Mouse (Mus musculus): ENCODE data around the gene Kcnip2.
"Not testable (repeated sequence)": the region's sequence is repeated elsewhere in the genome, so short reads cannot be mapped to it uniquely, and the experiment has no call there.

Gene Kcnip2

GRCm38 (mm10) chr19:45812115-45812514 is 3.7 kb downstream of the Kcnip2 start:
- peak; percentile 73 to 88 for DNase-seq (ENCODE audit: inconsistent age in 2 of 2, low spot score in 1 of 2)

DNA sequence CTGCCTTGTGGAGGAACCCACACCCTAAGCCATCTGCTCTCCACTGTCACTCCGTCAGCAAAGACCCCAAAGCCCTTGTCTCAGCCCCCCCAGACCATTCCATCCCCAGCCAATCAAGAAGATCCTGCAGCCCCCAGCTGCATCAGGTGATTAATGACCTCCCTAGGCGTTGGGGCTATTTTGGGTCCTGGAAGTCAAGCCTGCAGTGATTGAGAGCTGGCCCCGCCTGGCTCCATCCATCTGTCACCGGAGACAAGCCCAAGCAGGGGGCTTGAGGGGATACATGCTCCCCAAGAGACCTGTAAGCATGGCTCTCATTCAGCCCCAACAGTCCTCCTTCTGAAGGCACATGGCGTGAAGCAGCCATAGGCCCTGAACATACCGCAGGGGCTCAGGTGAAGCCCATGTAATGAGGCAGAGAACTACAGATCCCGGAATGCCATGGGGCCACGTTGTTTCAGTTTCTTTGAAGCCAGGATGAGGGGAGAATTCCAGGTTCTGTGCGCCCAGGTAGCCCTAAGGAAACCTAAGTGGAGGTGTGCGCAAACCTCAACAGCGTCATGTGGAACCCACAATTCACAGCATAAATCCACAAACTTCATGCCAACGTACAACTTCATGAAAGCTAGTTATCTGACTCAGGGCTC is 4.7 kb downstream of the Kcnip2 start:
- no peak for DNase-seq (ENCODE audit: inconsistent age in 2 of 2, low spot score in 1 of 2)

- no peak for DNase-seq (ENCODE audit: inconsistent age in 2 of 2, low spot score in 1 of 2)
These were observed 8.1 kb downstream of the Kcnip2 start for GRCm38 (mm10) chr19:45807732-45808131.

- DNase-seq (ENCODE audit: inconsistent age in 2 of 2, low spot score in 1 of 2) = not testable (repeated sequence)
These were observed 10.0 kb downstream of the Kcnip2 start for GRCm38 (mm10) chr19:45805817-45806216.

- DNase-seq (ENCODE audit: inconsistent age in 2 of 2, low spot score in 1 of 2) = peak in 1 of 2 experiments; percentile 63
These were observed 11.1 kb downstream of the Kcnip2 start for GRCm38 (mm10) chr19:45804593-45805368.

- no peak for DNase-seq (ENCODE audit: inconsistent age in 2 of 2, low spot score in 1 of 2)
These were observed 12.5 kb downstream of the Kcnip2 start for GRCm38 (mm10) chr19:45803408-45803807.

DNA sequence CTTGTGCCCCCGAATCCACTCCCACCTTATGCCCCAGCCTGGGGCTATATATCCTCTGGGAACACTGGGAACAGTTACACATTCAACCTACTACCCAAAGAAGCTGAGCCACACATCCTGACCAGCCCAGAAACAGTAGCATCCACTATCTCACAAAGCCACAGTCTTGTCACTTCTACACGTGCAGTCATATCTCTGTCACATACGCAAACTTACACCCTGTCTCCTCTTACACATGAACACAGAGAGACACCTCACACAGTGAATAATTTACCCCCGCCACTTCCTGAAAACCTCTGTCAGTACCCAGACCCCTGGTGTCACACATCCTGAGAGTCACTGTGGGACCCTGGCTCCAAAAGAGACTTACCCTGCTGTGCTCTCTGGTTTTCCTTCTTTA is 13.2 kb downstream of the Kcnip2 start:
- no peak for DNase-seq (ENCODE audit: inconsistent age in 2 of 2, low spot score in 1 of 2)

DNA sequence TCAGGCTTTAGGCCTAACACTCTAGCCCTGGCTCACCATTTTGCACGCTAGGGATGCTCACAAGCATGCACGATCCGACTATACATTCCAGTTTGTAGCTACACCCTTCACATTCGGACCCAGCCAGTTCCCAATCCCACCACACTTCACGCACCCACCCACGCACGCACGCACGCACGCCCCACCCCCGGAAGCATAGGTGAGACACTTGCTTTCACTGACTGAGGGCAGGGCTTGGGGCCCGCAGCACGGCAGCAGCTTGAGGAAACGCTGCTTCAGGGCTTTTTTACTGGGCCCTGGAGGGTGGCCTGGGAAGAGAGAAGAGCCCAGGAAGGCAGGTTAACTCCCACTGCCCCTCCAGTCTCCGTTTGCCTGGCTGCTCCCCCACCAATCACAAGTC is 19.0 kb downstream of the Kcnip2 start:
- DNase-seq (ENCODE audit: inconsistent age in 2 of 2, low spot score in 1 of 2) = no peak

GRCm38 (mm10) chr19:45796061-45796556 is 19.8 kb downstream of the Kcnip2 start:
- no peak for DNase-seq (ENCODE audit: inconsistent age in 2 of 2, low spot score in 1 of 2)

GRCm38 (mm10) chr19:45795406-45795944 is 20.4 kb downstream of the Kcnip2 start:
- no peak for DNase-seq (ENCODE audit: inconsistent age in 2 of 2, low spot score in 1 of 2)

- DNase-seq (ENCODE audit: inconsistent age in 2 of 2, low spot score in 1 of 2) = no peak
These were observed 21.1 kb downstream of the Kcnip2 start for GRCm38 (mm10) chr19:45794718-45795117.

- DNase-seq (ENCODE audit: inconsistent age in 2 of 2, low spot score in 1 of 2) = no peak
These were observed 23.5 kb downstream of the Kcnip2 start for GRCm38 (mm10) chr19:45792404-45792803.

DNA sequence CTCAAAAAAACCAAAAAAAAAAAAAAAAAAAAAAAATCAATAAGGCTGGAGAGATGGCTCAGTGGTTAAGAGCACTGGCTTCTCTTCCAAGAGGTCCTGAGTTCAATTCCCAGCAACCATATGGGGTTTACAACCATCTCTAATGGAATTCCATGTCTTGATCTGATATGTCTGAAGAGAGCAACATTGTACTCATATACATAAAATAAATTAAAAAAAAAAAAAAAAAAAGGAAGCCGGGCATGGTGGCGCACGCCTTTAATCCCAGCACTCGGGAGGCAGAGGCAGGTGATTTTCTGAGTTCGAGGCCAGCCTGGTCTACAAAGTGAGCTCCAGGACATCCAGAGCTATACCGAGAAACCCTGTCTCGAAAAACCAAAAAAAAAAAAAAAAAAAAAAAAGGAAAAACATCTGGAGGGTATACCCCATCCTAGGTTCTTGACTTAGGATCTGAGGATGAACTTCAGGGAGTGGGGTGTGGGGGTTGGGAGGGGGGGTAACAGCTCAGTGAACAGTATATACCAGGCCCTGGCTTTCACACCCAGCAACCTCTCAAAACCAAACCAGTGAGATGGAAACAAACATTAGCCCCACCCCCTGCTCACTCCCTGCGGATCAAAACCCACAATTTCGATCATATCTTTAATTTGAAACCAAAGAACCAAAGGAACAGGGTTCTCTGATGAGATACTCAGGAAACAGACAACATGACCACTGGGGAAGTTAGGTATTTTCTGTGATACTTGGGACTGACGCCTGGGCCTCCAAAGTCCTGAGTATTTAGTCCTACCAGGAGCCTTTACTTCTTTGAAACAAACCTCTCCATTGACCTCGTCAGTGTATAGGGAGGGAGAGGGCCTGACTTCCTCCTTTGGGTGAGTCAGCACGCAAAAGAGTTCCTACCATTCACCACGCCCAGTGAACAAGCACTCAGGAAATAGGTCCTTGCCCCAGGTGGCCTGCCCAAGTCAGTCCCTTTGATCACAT is 25.7 kb downstream of the Kcnip2 start:
- no peak for DNase-seq (ENCODE audit: inconsistent age in 2 of 2, low spot score in 1 of 2)

DNA sequence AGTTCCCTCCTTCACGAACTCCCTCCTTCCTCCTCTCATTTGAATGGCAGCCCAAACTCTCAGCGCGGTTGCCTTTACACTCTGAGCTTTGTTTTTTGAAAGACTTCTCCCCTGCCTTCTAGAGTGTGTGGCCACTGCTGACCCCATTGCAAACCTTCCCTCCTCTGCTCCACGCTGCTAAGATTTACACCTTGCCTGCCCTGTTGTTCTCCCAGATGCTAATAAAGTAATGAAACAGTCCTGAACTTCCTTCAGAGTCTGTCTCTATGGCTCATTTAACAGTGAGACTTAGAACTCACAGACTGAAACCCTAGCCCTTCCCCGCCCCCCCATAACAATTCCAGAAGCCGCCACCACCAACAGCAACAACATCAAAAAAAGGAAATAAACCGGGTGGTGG is 26.5 kb downstream of the Kcnip2 start:
- DNase-seq (ENCODE audit: inconsistent age in 2 of 2, low spot score in 1 of 2) = no peak

DNA sequence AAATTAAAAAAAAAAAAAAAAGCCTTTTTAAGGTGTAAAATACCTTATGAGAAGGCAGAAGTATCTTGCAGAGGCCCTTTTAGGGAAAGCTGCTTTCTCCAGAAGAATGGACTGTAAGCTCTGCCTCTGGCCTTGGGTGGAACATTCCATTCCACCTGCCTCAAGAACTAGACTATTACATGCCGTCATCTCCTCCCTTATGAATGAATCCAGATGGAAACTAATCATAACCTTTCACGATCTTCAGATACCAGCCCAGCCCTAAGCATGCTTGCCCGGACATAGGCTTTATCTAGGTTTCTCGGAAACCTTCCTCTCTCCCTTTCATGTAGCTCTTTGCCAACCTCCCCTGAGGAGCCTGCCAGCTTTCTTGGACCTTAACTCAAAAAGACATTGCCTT is 27.5 kb downstream of the Kcnip2 start:
- peak in 1 of 2 experiments; percentile 59 for DNase-seq (ENCODE audit: inconsistent age in 2 of 2, low spot score in 1 of 2)

- no peak for DNase-seq (ENCODE audit: inconsistent age in 2 of 2, low spot score in 1 of 2)
These were observed 28.4 kb downstream of the Kcnip2 start for GRCm38 (mm10) chr19:45787450-45787849.

GRCm38 (mm10) chr19:45785470-45785869 is 30.4 kb downstream of the Kcnip2 start:
- no peak for DNase-seq (ENCODE audit: inconsistent age in 2 of 2, low spot score in 1 of 2)

- DNase-seq (ENCODE audit: inconsistent age in 2 of 2, low spot score in 1 of 2) = no peak
These were observed 31.8 kb downstream of the Kcnip2 start for GRCm38 (mm10) chr19:45783933-45784576.

DNA sequence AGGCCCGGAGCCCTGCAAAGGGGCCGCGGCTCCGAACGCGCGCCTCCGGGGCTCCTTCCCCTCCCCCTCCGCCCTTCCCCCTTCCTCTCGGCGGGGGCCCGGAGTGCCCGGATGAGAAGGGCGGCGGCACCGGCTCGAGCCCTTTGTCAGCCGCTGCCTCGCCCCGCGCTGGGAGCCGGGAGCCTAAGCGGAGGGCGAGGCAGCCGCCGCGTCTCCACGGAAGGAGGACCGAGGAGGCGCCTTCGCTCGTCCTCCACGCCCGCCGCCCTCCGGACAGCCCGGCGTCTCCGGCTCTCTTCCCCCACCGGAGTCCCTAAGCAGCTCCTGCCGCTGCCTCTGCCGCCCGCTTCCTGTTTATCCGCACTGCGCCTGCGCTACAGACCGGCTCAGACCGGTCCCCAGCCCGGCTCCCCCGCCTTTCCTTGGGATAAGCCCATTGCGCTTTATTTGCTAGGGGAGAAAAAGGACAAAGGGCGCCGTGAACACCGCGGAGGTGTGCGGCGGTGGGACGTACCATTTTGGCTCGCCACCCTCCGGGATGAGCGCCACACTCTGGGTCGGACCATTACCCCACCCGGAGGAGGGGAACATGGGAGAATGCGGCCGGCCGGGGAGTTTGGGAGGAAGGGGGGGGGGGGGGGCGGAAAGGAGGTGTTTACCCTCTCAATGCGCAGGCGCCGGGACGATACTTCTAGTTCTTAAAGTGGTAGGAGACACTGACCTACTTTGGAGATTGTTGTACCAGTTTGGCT is 32.5 kb downstream of the Kcnip2 start, which contains the start of gene Mgea5:
Gene Mgea5 (minus strand): TSS at position 657 of the 752 bp plus-strand sequence.
- peak; percentile 99 for DNase-seq (ENCODE audit: inconsistent age in 2 of 2, low spot score in 1 of 2)
